Mouse (Mus musculus) lung, postnatal 0 days (tissue): Measurements from ENCODE around the gene Zic2. TPM values are rescaled to one million over a fixed set of nuclear protein-coding genes. Genes with fewer than 3 reads are reported as not detected.
A peak's percentile ranks its signal among the peaks of the same experiment; 100 is the strongest.

Experiments used
- ATAC-seq: fragments of 200-750 bp; cut with Nextera tagmentation; 2 replicates; pipeline ENCODE4 v1.8.0; 2017; ENCODE audit warnings: moderate library complexity
- DNase-seq: peaks from one replicate; pipeline ENCODE4 v3.0.0-alpha.2; 2016; ENCODE audit warnings: low spot score
- H3K27ac ChIP-seq: fragments of 300-500 bp; sonication (generic); 2 replicates; pipeline ENCODE4 v1.5.1; 2014; ENCODE audit warnings: antibody characterized with exemption, mild to moderate bottlenecking, low read length, mixed read lengths
- H3K27me3 ChIP-seq: fragments of 300-500 bp; sonication (generic); replicated peaks from 2 replicates; pipeline ENCODE4 v1.6.1; 2014; ENCODE audit warnings: low read length, mixed read lengths; ENCODE audit not compliant: insufficient read depth
- H3K36me3 ChIP-seq: fragments of 300-500 bp; sonication (generic); 2 replicates; pipeline ENCODE4 v1.6.1; 2014; ENCODE audit warnings: low read length, mixed read lengths; ENCODE audit not compliant: insufficient read depth
- H3K4me1 ChIP-seq: fragments of 300-500 bp; sonication (generic); 2 replicates; pipeline ENCODE4 v1.6.1; 2014; ENCODE audit warnings: antibody characterized with exemption, low read depth, low read length, mixed read lengths; ENCODE audit not compliant: insufficient read depth
- H3K4me2 ChIP-seq: fragments of 300-500 bp; sonication (generic); replicated peaks from 2 replicates; pipeline ENCODE4 v1.6.1; 2014; ENCODE audit warnings: low read depth, mild to moderate bottlenecking, low read length, moderate library complexity, mixed read lengths
- H3K4me3 ChIP-seq: fragments of 300-500 bp; sonication (generic); 2 replicates; pipeline ENCODE4 v1.5.1; 2014; ENCODE audit warnings: low read depth, low read length
- H3K9ac ChIP-seq: fragments of 300-500 bp; sonication (generic); replicated peaks from 2 replicates; pipeline ENCODE4 v1.6.1; 2014; ENCODE audit warnings: low read depth, mild to moderate bottlenecking
- H3K9me3 ChIP-seq: fragments of 300-500 bp; sonication (generic); 2 replicates; pipeline ENCODE4 v1.6.1; 2016; ENCODE audit warnings: low read length, mixed read lengths
- CTCF ChIP-seq: IDR thresholded peaks from 2 replicates; pipeline ENCODE4 v1.5.1; 2016; ENCODE audit warnings: antibody characterized with exemption, mild to moderate bottlenecking
- EP300 ChIP-seq: IDR thresholded peaks from 2 replicates; pipeline ENCODE4 v1.6.1; 2016; ENCODE audit warnings: antibody characterized with exemption, mild to moderate bottlenecking, control low read depth
- WGBS: fragments of 180-500 bp; shearing (Covaris S2); extraction: QIAGEN DNeasy Blood & Tissue Kit; methylation state at CpG from one replicate; pipeline ENCODE4 v1.1.7; 2014; 5-methylcytosine and 5-hydroxymethylcytosine counted together
- polyA plus RNA-seq: library from polyadenylated mRNA; unstranded; fragments of >200 nt; fragmentation: Nextera tagmentation; extraction: Ambion mirVana; gene quantifications from 2 replicates; pipeline ENCODE4 v1.2.1, GENCODE M21; 2015

The Zic2 gene
- polyA plus RNA-seq, result 0.05 TPM in 1 of 2 replicates, not detected in the other

DNA sequence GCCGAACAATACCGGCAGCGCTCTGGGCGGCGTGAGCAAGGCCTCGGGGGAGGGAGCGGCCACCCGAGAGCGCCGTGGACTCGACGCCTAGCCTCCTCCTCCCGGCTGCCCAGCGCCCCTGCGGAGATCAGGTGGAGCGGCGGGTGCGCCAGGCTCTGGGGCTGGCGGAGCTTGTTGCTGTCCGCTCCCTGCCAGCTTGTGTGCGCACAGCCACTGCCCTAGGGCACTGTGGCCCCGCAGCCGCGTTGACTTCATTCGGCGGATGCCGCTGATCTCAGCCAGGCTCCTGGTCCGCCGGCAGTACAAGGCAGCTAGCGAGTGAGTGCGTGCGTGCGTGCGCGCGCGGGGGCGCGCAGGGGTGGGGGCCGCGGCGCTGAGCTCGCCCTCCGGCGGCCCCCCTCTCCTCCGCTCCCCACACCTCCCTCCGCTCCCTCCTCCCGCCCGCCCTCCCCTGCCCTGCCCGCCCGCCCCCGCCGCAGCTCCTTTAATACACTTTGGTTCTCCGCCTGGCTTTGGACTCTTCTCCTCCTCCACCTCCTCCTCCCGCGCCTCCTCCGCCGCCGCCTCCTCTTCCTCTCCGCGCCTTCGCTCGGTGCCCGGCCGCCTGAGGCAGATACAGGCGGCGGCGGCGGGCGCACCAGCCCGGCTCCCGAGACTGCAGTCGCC lies at the start of gene Zic2:
Zic2 (plus strand) TSS at position 545 of the 666 bp plus-strand sequence.
- DNase-seq (no peak), ATAC-seq (peak; percentile 40; the same call in 1 of the 2 replicates)
- no peak within 1 kb of the TSS for H3K27ac ChIP-seq
- peak within 1 kb of the TSS; percentile 35 for H3K4me3 ChIP-seq
- TF ChIP-seq EP300, result no peak
- TF ChIP-seq CTCF, result no peak
- no peaks in the 10 kb centered on the region for H3K36me3 ChIP-seq
- H3K4me1 ChIP-seq, result peaks cover 7% of the 10 kb centered on the region
- peaks cover 88% of the 10 kb centered on the region for H3K27me3 ChIP-seq
- H3K4me2 ChIP-seq, result peak within 1 kb of the TSS; percentile 57
- no peaks in the 10 kb centered on the region for H3K9me3 ChIP-seq
- 3% methylated on average over 35 of the region's 73 CpGs for WGBS
- H3K9ac ChIP-seq, result no peak within 1 kb of the TSS

DNA sequence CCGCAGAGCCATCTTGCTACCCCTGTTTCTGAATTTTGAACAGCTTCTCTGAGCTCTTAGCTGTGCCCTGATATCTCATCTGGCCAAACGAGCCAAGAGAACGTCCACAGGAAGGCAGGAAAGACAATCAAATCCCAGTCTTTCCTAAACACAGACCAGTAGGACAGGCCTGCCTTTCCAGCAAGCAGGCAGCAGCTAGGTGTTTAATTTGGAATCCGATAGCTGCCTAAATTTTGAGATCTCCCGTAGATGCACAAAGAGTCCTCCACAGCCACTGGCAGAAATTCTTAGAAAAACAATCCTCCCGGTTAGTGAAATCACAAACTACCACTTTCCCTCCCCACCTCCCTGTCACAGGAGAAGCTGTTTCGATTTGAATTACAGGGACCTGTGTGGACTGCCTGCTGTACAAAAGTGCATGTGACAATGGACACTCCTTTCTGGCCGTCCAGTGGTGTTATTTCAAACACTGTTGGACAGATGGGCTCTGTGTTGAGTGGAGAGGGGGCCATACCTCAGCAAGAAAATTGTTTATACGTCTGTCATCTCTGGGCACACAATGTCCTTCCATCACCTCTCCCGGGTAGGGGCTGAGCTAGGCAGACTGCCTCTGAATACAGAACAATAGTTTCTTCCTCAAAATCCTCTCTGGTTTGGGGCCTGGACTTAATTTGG lies 48.6 kb upstream of the Zic2 start:
- no peak overlapping the region for H3K27ac ChIP-seq
- H3K9me3 ChIP-seq, result no peaks in the 10 kb centered on the region
- no peak overlapping the region for H3K4me3 ChIP-seq
- DNase-seq, result no peak
- 25% methylated on average over 10 of the region's 10 CpGs for WGBS
- no peak overlapping the region for H3K4me2 ChIP-seq
- H3K36me3 ChIP-seq, result no peaks in the 10 kb centered on the region
- TF ChIP-seq EP300 (no peak), CTCF (no peak)
- H3K4me1 ChIP-seq, result no peaks in the 10 kb centered on the region
- no peak for ATAC-seq
- no peaks in the 10 kb centered on the region for H3K27me3 ChIP-seq
- H3K9ac ChIP-seq, result no peak overlapping the region

DNA sequence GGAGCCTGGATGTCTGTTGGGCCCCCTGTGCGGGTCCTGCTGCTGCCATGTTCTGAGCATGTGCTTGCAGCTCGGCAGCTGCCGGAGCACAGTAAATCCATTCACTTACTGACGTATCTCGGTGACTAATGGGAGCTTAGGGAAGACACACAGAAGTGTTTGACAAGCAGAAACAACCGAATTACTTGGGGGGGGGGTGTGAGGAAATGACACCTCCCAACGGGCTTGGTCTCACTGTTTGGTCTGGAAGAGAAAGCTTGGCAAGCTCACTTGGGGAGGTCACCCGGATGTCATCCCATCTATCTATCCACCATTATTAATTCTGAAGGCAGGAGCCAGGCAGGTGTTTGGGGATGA lies 48.1 kb upstream of the Zic2 start:
- TF ChIP-seq CTCF, result no peak
- TF ChIP-seq EP300, result no peak
- H3K27ac ChIP-seq, result no peak overlapping the region
- no peak for ATAC-seq
- no peak overlapping the region for H3K9ac ChIP-seq
- no peaks in the 10 kb centered on the region for H3K4me1 ChIP-seq
- H3K9me3 ChIP-seq, result no peaks in the 10 kb centered on the region
- H3K27me3 ChIP-seq, result no peaks in the 10 kb centered on the region
- H3K4me3 ChIP-seq, result no peak overlapping the region
- no peaks in the 10 kb centered on the region for H3K36me3 ChIP-seq
- no peak overlapping the region for H3K4me2 ChIP-seq
- no peak for DNase-seq
- 30% methylated on average over 8 of the region's 8 CpGs for WGBS

DNA sequence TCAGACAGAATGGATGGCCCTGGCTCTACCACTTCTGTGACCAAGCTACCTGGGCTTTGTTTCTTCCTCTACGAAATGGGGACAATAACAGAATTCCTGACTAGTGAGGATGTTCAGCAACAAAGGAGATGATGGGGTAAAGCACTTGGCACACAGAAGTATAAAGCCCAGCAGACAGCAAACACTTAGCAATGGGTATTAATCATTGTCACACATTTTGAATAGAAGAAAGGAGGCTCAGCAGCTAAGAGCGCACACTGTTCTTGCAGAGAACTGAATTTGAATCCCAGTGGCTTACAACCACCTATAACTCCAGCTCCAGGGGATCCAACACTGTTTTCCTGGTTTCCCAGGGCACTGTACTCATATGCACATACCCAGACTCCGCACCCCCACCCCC lies 47.6 kb upstream of the Zic2 start:
- WGBS, result 74% methylated on average over 3 of the region's 3 CpGs
- Histone ChIP-seq H3K4me2 (no peak overlapping the region), H3K27ac (no peak overlapping the region), H3K9ac (no peak overlapping the region), H3K27me3 (no peaks in the 10 kb centered on the region), H3K4me1 (no peaks in the 10 kb centered on the region), H3K36me3 (no peaks in the 10 kb centered on the region), H3K4me3 (no peak overlapping the region), H3K9me3 (no peaks in the 10 kb centered on the region)
- no peak for DNase-seq
- TF ChIP-seq EP300, result no peak
- no peak for TF ChIP-seq CTCF
- ATAC-seq, result no peak

DNA sequence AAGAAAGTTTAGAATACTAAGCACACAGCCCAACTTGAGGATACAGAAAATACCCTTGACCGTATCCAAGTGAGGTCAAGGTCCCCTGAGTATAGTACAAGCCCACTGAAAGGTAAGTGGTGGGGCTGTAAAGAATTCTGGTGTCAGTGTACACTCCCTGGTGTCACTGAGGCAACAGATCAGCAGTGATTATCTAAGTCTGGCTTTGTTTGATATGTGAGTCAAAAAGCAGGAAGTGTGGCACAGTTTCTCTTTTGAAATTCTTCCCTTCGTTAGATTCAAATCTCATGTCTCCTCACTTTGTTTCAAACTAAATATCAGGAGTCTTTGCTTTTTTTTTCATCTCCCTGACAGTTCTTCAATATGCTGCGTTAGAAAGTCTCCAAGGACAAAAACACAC lies 42.7 kb upstream of the Zic2 start:
- H3K36me3 ChIP-seq, result no peaks in the 10 kb centered on the region
- ATAC-seq (no peak), DNase-seq (no peak)
- H3K4me3 ChIP-seq, result no peak overlapping the region
- no peak overlapping the region for H3K27ac ChIP-seq
- no peak overlapping the region for H3K4me2 ChIP-seq
- no peaks in the 10 kb centered on the region for H3K27me3 ChIP-seq
- no peaks in the 10 kb centered on the region for H3K4me1 ChIP-seq
- WGBS, result 35% methylated on average over 3 of the region's 3 CpGs
- TF ChIP-seq EP300 (no peak), CTCF (no peak)
- H3K9ac ChIP-seq, result no peak overlapping the region
- no peaks in the 10 kb centered on the region for H3K9me3 ChIP-seq

DNA sequence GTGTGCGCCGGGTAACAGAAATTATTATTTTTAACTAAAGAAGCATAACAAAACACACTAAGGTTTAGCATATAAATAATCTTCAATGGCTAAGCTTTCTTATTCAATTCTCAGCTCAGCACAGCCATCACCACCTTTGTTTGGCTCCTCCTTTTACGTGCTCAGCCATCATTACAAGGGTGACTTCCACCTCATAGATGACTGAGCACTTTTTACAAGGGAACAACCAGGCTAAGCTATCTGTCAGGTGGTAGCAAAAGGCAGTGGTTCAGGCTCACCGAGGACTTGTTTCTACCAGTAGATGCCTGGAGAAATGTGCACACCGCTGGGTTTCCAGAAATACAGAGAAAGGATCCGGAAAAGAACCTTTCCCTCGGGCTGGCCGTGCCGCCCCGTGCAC lies 41.2 kb upstream of the Zic2 start:
- WGBS, result 87% methylated on average over 10 of the region's 10 CpGs
- no peak overlapping the region for H3K9ac ChIP-seq
- H3K36me3 ChIP-seq, result no peaks in the 10 kb centered on the region
- no peak for DNase-seq
- H3K4me2 ChIP-seq, result no peak overlapping the region
- H3K27ac ChIP-seq, result no peak overlapping the region
- H3K9me3 ChIP-seq, result no peaks in the 10 kb centered on the region
- no peaks in the 10 kb centered on the region for H3K4me1 ChIP-seq
- H3K27me3 ChIP-seq, result no peaks in the 10 kb centered on the region
- TF ChIP-seq CTCF (no peak), EP300 (no peak)
- ATAC-seq, result no peak
- no peak overlapping the region for H3K4me3 ChIP-seq
